Mouse (Mus musculus): ENCODE measurements around the gene Ints6l. TPM values are rescaled to one million over a fixed set of nuclear protein-coding genes. Genes with fewer than 3 reads are reported as not detected.
"Not testable (repeated sequence)": the region's sequence is repeated elsewhere in the genome, so short reads cannot be mapped to it uniquely, and the experiment has no call there.

The Ints6l gene
- total RNA-seq, 2 experiments from 2014 or later: 39.9 to 48.0 TPM

DNA sequence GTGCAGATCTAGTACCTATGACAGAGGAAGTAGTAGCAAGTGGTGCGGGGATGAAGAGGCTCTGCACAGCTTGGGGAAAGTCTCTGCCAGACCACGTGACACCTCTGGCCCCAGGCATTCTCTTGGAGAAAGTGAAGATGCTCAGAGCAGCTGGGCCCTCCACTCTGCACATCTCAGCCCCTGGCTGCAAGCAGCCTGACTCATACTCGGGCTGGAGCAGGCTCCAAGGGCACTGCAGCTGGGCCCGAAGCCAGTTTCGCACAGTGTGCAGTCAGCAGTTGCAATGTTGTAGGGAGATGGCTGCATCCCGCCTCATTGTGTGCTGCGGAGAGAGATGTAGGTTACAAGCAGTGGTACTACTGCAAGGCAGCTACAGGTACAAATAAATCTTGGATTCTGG is 42.6 kb downstream of the Ints6l start:
- no peak for ATAC-seq (replicated peaks; ENCODE audit: poor library complexity, severe bottlenecking)

DNA sequence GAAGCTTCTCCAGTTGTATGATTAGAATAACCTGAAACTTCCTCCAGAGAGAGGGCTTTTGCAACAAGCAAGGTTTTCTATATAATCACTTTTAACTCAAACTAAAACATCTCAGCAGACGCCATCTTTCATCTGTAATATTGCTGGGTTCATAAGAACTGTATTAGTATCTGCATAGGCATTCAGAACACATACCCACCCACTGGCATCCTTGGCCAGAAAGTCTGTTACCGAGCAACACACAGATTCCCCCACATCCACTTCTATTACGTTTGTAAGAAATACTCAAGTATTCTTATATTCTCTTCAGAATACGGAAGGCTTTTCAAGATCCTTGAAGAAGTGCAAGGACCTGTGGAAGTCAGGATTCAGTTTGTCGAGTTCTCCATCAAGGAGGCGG is 69.8 kb downstream of the Ints6l start, which contains the start of gene Gm10477:
Gene Gm10477, plus strand, starts transcription at position 301 of the 400 bp plus-strand sequence.
- not testable (repeated sequence) for ATAC-seq (replicated peaks; ENCODE audit: poor library complexity, severe bottlenecking)

DNA sequence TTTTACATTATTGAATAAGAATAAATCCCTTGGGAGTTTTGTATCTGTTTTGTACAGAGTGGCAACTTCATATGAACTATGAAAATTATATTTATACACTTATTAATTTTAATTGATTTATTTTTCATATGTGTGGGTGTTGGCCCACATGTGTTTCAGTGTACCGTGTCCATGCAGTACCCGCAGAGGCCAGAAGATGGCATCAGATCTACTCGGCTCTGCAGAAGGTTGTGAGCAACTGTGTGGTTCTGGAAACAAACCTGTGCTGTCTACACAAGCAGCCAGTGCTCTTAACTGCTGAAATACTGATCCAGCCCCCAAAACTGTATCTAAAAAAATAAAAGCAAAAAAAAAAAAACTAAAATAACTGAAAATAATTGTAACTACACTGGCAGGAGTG is 76.6 kb downstream of the Ints6l start:
- peak; percentile 82 for ATAC-seq (replicated peaks; ENCODE audit: poor library complexity, severe bottlenecking)

DNA sequence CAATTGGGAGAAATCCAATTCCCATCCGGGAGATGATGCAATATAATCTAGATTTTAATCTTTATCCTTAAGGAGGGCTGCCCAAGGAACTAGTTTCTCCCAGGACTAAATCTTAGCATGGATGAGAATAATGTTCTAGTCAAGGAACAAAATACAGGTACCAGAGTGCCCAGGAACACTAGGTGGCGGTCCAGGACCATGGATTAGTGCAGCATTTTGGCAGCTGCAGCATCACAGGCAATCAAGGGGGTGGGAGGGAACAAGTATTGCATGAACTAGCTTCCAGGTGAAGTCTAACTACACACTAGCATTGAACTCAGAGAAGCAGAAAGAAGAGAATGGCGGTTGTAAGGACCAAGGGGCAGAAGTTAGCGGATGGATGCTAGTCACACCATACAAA is 82.5 kb downstream of the Ints6l start:
- ATAC-seq (replicated peaks; ENCODE audit: poor library complexity, severe bottlenecking): no peak

DNA sequence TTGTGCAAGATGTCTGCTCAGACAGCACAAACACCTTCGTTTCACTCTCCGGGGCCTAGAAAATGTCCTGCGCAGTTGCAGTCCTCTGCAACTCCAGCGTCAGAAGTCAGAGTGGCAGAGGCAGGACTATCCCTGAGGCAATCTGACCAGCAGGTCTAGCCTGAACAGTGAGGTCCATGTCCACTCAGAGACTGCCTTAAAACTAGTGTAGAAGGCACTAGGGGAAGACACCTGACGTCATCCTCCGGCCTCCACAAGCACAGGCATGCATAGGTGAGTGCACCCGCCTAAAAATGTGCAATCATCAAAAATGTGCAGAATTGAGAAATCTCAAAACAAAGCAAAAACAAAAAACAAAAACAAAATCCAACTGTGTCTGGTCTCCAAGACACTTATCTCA is 94.8 kb downstream of the Ints6l start, which contains the start of gene Gm648:
Gene Gm648, minus strand, starts transcription at position 101 of the 400 bp plus-strand sequence.
- ATAC-seq (replicated peaks; ENCODE audit: poor library complexity, severe bottlenecking): no peak

DNA sequence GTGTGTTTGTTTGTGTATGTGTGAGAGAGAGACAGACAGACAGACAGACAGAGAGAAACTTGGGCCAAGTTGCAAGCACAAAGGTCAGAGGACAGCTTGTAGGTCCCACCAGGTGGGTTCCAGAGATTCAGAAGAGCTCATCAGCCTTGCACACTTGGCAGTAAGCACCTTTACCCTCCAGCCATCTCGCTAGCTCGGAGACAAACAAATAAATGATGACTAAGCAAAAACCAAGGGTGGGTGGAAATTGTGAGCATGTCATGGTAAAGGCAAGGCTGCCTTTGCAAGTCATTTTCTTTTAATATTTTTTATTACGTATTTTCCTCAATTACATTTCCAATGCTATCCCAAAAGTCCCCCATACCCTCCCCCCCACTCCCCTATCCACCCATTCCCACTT is 98.9 kb downstream of the Ints6l start:
- ATAC-seq (replicated peaks; ENCODE audit: poor library complexity, severe bottlenecking): no peak

Other genes with a start within 250 kb of the Ints6l start
- gene Gm773, start 242.0 kb upstream of the Ints6l start, total RNA-seq (2014; fragmentation: Nextera tagmentation): not detected in 2 replicates
- not detected in 2 replicates for gene Gm773, start 242.0 kb upstream of the Ints6l start, total RNA-seq (2017)
- 1.2 and 4.4 TPM in 2 replicates for gene Zfp449, start 108.5 kb upstream of the Ints6l start, total RNA-seq (2014; fragmentation: Nextera tagmentation)
- 1.1 and 1.4 TPM in 2 replicates for gene Zfp449, start 108.5 kb upstream of the Ints6l start, total RNA-seq (2017)
- gene Smim10l2a, start 80.3 kb upstream of the Ints6l start, total RNA-seq (2014; fragmentation: Nextera tagmentation): 1.2 TPM in 2 replicates
- 0.46 and 0.82 TPM in 2 replicates for gene Smim10l2a, start 80.3 kb upstream of the Ints6l start, total RNA-seq (2017)
- 1.9 TPM in 1 of 2 replicates, not detected in the other for gene Gm2174, start 6.9 kb upstream of the Ints6l start, total RNA-seq (2014; fragmentation: Nextera tagmentation)
- 30.0 and 112 TPM in 2 replicates for gene Gm2174, start 6.9 kb upstream of the Ints6l start, total RNA-seq (2017)
- gene Gm10477, start 69.9 kb downstream of the Ints6l start, total RNA-seq (2014; fragmentation: Nextera tagmentation): not detected in 2 replicates
- gene Gm10477, start 69.9 kb downstream of the Ints6l start, total RNA-seq (2017): not detected in 2 replicates
- not detected in 2 replicates for gene Gm648, start 94.7 kb downstream of the Ints6l start, total RNA-seq (2014; fragmentation: Nextera tagmentation)
- not detected in 2 replicates for gene Gm648, start 94.7 kb downstream of the Ints6l start, total RNA-seq (2017)
- gene Mmgt1, start 143.2 kb downstream of the Ints6l start, total RNA-seq (2014; fragmentation: Nextera tagmentation): 22.8 and 27.3 TPM in 2 replicates
- 23.0 and 28.5 TPM in 2 replicates for gene Mmgt1, start 143.2 kb downstream of the Ints6l start, total RNA-seq (2017)
- 3.4 and 7.6 TPM in 2 replicates for gene Slc9a6, start 154.9 kb downstream of the Ints6l start, total RNA-seq (2014; fragmentation: Nextera tagmentation)
- 11.4 and 11.6 TPM in 2 replicates for gene Slc9a6, start 154.9 kb downstream of the Ints6l start, total RNA-seq (2017)